Mouse (Mus musculus) ES-Bruce4 (cell line): ENCODE measurements around the gene Cd101.

ENCODE experiments used
- CTCF ChIP-seq: IDR thresholded peaks from one replicate; pipeline ENCODE4 v1.8.1; 2011; ENCODE audit warnings: low read depth, low read length
- POLR2A ChIP-seq: IDR thresholded peaks from one replicate; pipeline ENCODE4 v1.8.1; 2011; ENCODE audit warnings: low read length; ENCODE audit not compliant: insufficient read depth

DNA sequence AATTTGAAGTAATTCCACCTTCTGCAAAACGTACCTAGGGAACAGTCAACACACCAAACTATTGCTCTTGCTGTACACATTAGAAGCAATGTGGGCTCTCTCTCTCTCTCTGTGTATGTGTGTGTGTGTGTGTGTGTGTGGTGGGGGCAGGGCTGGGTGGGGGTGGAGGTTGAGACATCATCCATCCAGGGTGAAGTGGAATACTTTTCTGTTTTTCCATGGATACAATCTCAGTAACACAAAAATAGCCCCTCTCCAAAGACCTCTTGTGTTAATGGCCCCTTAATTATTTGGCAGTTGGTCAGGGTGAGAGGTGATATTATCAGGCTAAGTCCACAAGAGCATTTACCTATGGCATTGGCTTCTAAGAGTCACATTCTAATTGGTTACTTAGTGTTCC, 2.6 kb downstream of the Cd101 start:
- TF ChIP-seq CTCF (no peak), POLR2A (no peak)
